Mouse (Mus musculus) limb, embryonic 14.5 days (tissue): ENCODE results near the gene Pak1. TPM values are rescaled to one million over a fixed set of nuclear protein-coding genes. Genes with fewer than 3 reads are reported as not detected.

Experiments used
- ATAC-seq: fragments of 200-750 bp; cut with Nextera tagmentation; 2 replicates; pipeline ENCODE4 v1.8.0; 2017; ENCODE audit warnings: low read depth, moderate number of reproducible peaks, moderate TSS enrichment; ENCODE audit not compliant: low FRiP score
- DNase-seq: peaks from one replicate; pipeline ENCODE4 v3.0.0-alpha.2; 2015; ENCODE audit warnings: low spot score
- H3K27ac ChIP-seq: fragments of 300-500 bp; sonication (generic); replicated peaks from 2 replicates; pipeline ENCODE4 v1.5.1; 2014; ENCODE audit warnings: low read depth, mild to moderate bottlenecking, low read length, moderate library complexity, mixed read lengths
- H3K27me3 ChIP-seq: fragments of 300-500 bp; sonication (generic); 2 replicates; pipeline ENCODE4 v1.6.1; 2014; ENCODE audit warnings: low read length, mixed read lengths; ENCODE audit not compliant: control insufficient read depth, insufficient read depth
- H3K36me3 ChIP-seq: fragments of 300-500 bp; sonication (generic); 2 replicates; pipeline ENCODE4 v1.6.1; 2014; ENCODE audit warnings: mild to moderate bottlenecking, low read length, moderate library complexity, mixed read lengths; ENCODE audit not compliant: control insufficient read depth, insufficient read depth
- H3K4me1 ChIP-seq: fragments of 300-500 bp; sonication (generic); 2 replicates; pipeline ENCODE4 v1.6.1; 2014; ENCODE audit warnings: antibody characterized with exemption, low read length, mixed read lengths; ENCODE audit not compliant: control insufficient read depth, insufficient read depth
- H3K4me2 ChIP-seq: fragments of 300-500 bp; sonication (generic); replicated peaks from 2 replicates; pipeline ENCODE4 v1.6.1; 2014; ENCODE audit warnings: low read depth, mild to moderate bottlenecking, low read length, moderate library complexity; ENCODE audit not compliant: severe bottlenecking
- H3K4me3 ChIP-seq: fragments of 300-500 bp; sonication (generic); replicated peaks from 2 replicates; pipeline ENCODE4 v1.5.1; 2014; ENCODE audit warnings: low read length
- H3K9ac ChIP-seq: fragments of 300-500 bp; sonication (generic); 2 replicates; pipeline ENCODE4 v1.6.1; 2014; ENCODE audit warnings: mild to moderate bottlenecking, low read depth, low read length, moderate library complexity; ENCODE audit not compliant: severe bottlenecking
- H3K9me3 ChIP-seq: fragments of 300-500 bp; sonication (generic); 2 replicates; pipeline ENCODE4 v1.6.1; 2016; ENCODE audit warnings: low read length; ENCODE audit not compliant: control insufficient read depth
- POLR2A ChIP-seq: fragments of 200-500 bp; IDR thresholded peaks from 2 replicates; pipeline ENCODE4 v1.8.0; 2012; ENCODE audit warnings: inconsistent platforms, mild to moderate bottlenecking, moderate library complexity, borderline replicate concordance; ENCODE audit not compliant: insufficient read depth, insufficient read length; ENCODE audit errors: extremely low read depth
- WGBS: fragments of 180-500 bp; shearing (Covaris S2); extraction: QIAGEN DNeasy Blood & Tissue Kit; methylation state at CpG from one replicate; pipeline ENCODE4 v1.1.7; 2014; 5-methylcytosine and 5-hydroxymethylcytosine counted together
- polyA plus RNA-seq, 2 experiments: library from polyadenylated mRNA; depleted of rRNA in 1 of 2; stranded (reverse) in 1 of 2; unstranded in 1 of 2; fragments of >200 nt; fragmentation: Nextera tagmentation in 1 of 2; extraction: Ambion mirVana in 1 of 2; gene quantifications; 2 replicates each; pipeline versions ENCODE4 v1.2.1 to v1.2.3; 2012 to 2014

Pak1 gene
- polyA plus RNA-seq, 2 experiments, result 16.2 to 21.6 TPM

- Histone ChIP-seq H3K4me3 (no peak overlapping the region), H3K9me3 (no peaks in the 10 kb centered on the region)
- WGBS, result 77% methylated on average over 4 of the region's 4 CpGs
Measured at GRCm38 (mm10) chr7:97769020-97769419, 19.3 kb upstream of the Pak1 start.

DNA sequence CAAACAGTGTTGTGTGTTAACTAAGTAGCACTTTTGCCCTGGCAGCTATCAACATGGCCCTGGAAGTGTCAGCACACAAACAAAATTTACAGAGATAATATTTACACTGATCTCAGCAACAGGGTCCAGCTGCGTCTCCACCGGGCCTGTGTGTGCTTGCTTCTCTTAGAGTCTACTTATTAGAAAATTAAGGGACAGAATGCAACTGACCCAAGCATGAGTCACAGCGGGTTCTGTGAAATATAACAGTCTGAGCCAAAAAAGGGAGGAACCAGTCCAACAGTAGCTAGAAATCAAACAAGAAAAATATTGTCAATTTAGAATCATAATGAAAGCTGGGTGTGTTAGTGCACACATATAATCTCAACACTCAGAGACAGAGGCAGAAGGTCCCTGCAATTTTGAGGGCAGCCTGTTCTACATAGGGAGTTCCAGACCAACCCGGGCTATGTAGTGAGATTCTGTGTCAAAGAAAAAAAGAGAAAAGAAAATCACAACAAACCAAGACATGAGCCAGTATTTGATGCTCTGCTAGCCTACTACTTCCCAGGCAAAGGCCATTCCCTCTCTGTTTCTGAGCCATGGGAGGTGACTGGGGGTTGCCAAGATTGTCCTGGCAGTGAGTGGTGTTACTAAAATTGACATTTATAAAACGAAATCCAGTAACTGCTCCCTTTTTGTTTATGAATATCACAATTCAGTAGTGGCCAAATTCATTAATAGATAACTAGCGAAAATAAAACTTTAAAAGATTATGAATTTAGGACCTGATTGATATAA is 17.3 kb upstream of the Pak1 start:
- Histone ChIP-seq H3K36me3 (no peaks in the 10 kb centered on the region), H3K9ac (no peak overlapping the region), H3K27ac (no peak overlapping the region), H3K4me2 (no peak overlapping the region), H3K27me3 (no peaks in the 10 kb centered on the region), H3K9me3 (no peaks in the 10 kb centered on the region), H3K4me1 (no peaks in the 10 kb centered on the region), H3K4me3 (no peak overlapping the region)
- DNase-seq (no peak), ATAC-seq (no peak)
- no peak for TF ChIP-seq POLR2A
- WGBS, result 82% methylated on average over 6 of the region's 6 CpGs

More at GRCm38 (mm10) chr7:97769020-97769419, 19.3 kb upstream of the Pak1 start:
- H3K27me3 ChIP-seq, result no peaks in the 10 kb centered on the region
- H3K9ac ChIP-seq, result no peak overlapping the region
- no peak overlapping the region for H3K4me2 ChIP-seq
- no peaks in the 10 kb centered on the region for H3K36me3 ChIP-seq
- no peak for ATAC-seq
- TF ChIP-seq POLR2A, result no peak
- no peaks in the 10 kb centered on the region for H3K4me1 ChIP-seq
- no peak overlapping the region for H3K27ac ChIP-seq
- no peak for DNase-seq

DNA sequence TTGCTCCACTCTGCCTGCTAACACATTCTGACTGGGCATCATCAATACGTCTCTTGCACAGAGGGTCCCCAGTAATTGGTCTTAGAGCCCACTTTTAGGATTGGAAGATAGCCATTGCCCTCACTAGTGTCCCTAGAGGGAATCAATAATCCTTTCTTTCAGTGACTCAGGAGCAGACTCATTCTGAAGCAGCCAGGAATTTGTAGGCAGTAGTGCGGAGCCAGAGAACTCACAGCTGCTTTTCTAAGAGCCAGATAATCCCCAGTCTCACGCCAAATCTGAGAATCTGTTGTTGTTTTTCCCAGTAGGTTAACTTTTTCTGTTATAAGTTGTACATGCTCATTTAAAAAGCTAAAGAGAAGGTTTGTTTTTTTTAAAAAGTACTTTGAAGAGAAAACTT is 13.0 kb upstream of the Pak1 start:
- Histone ChIP-seq H3K27me3 (no peaks in the 10 kb centered on the region), H3K9me3 (no peaks in the 10 kb centered on the region), H3K4me3 (no peak overlapping the region), H3K36me3 (no peaks in the 10 kb centered on the region), H3K4me2 (no peak overlapping the region), H3K9ac (no peak overlapping the region), H3K27ac (no peak overlapping the region), H3K4me1 (no peaks in the 10 kb centered on the region)
- WGBS, result 46% methylated on average over 3 of the region's 3 CpGs
- DNase-seq, result no peak
- ATAC-seq, result no peak
- no peak for TF ChIP-seq POLR2A

GRCm38 (mm10) chr7:97775923-97776322 is 12.4 kb upstream of the Pak1 start:
- H3K4me2 ChIP-seq, result no peak overlapping the region
- no peaks in the 10 kb centered on the region for H3K36me3 ChIP-seq
- DNase-seq (no peak), ATAC-seq (no peak)
- H3K4me1 ChIP-seq, result no peaks in the 10 kb centered on the region
- no peak overlapping the region for H3K9ac ChIP-seq
- no peak for TF ChIP-seq POLR2A
- no peaks in the 10 kb centered on the region for H3K9me3 ChIP-seq
- H3K4me3 ChIP-seq, result no peak overlapping the region
- no peaks in the 10 kb centered on the region for H3K27me3 ChIP-seq
- 73% methylated on average over 2 of the region's 2 CpGs for WGBS
- H3K27ac ChIP-seq, result no peak overlapping the region

DNA sequence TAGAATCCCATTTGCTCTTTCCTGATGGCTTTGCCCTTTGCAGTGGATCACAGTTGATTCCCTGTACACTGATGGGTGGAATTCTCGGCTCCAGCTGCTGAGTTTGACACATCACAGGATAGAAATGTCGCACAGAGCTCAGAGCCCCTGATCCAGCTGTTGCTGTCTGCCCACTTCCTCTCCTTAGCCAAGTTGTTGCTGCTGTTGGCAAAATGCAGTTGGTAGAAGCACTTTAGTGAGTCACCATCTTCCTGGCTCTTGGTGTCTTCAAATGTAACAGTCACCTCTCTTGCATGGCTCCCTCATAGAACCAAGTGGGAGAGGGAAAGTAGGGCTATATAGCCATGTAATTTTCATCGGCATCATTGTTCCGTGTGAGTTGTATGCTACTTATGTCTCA is 11.2 kb upstream of the Pak1 start:
- ATAC-seq, result no peak
- H3K27ac ChIP-seq, result no peak overlapping the region
- no peaks in the 10 kb centered on the region for H3K27me3 ChIP-seq
- H3K9me3 ChIP-seq, result no peaks in the 10 kb centered on the region
- H3K4me2 ChIP-seq, result no peak overlapping the region
- TF ChIP-seq POLR2A, result no peak
- no peaks in the 10 kb centered on the region for H3K36me3 ChIP-seq
- H3K4me1 ChIP-seq, result no peaks in the 10 kb centered on the region
- no peak overlapping the region for H3K4me3 ChIP-seq
- DNase-seq, result no peak
- 89% methylated on average over 4 of the region's 4 CpGs for WGBS
- no peak overlapping the region for H3K9ac ChIP-seq
